Mouse (Mus musculus): ENCODE measurements at regions not wholly inside any gene's neighbourhood (a gene's known extent, or its start where the extent isn't known, plus 50 kb on each side); places are given as distances from the start of the nearest gene placed in this dataset.

DNA sequence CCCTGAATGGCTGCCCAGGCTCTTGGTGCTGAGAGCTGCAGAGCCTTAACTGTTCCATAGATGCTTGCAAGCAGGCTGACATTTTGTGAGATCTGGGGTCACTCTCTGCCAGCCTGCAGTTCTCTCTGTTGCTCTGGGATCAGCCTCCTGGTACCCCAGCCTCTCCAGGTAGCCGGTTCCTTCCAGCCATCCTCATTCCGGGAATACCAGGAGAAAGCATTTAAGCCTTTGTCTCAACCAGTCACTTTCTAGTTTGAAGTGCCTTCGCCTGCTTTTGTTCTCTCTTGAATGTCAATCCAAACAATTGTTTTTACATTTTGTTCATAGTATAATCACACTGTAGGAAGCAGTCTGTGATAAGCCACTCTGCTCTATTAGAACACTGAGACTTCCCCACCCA lies 281.0 kb upstream of the Rtl1 start:
- peak; percentile 84 for DNase-seq (ENCODE audit: low read depth, low spot score)

- DNase-seq (ENCODE audit: low read depth, low spot score): peak; percentile 64
Measured at GRCm38 (mm10) chr12:109891206-109891605, 291.1 kb upstream of the Rtl1 start.

GRCm38 (mm10) chr12:109892834-109893233 lies 292.7 kb upstream of the Rtl1 start:
- no peak for DNase-seq (ENCODE audit: low read depth, low spot score)

GRCm38 (mm10) chr12:109893657-109894056 lies 293.5 kb upstream of the Rtl1 start:
- DNase-seq (ENCODE audit: low read depth, low spot score): no peak

DNA sequence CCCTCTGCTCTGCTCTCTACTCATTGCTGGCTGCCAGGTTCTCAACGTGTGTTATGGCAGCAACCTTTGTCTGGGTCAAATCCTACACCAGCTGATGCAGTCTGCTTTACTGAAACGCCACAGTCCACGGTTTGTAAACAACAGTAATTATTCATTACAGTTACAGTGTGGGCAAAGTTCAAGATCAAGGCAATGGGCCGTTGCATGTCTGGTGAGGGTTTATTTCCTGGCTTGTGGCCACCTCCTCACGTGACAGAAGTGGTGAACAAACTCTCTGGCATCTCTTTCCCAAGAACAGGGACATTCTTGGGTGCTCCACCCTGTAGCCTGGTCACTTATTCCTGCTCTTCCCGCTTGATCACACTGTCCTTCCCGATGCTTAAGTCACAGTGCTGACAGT lies 295.3 kb upstream of the Rtl1 start:
- DNase-seq (ENCODE audit: low read depth, low spot score): no peak

DNA sequence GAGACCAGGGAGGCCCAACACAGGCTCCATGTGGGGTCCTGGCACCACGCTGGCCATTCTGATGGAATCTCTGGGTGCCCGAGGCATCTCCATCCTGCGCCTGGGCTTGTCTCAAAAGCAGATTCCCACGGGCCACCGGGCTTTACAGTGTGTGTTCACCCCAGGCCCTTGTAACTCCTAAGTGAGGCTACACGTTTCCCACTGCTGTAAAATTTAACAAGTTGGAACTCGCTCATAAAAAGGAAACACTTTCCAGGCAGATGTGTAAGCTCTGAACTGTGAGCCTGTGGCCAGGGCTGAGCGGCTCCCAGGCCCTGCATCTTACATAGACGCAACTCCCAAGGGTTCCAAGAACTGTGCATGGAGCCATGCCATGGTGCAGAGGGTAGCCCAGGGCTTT lies 296.3 kb upstream of the Rtl1 start:
- no peak for DNase-seq (ENCODE audit: low read depth, low spot score)

- no peak for DNase-seq (ENCODE audit: low read depth, low spot score)
Measured at GRCm38 (mm10) chr12:109896906-109897305, 296.8 kb upstream of the Rtl1 start.

- DNase-seq (ENCODE audit: low read depth, low spot score): no peak
Measured at GRCm38 (mm10) chr12:109897861-109898385, 297.8 kb upstream of the Rtl1 start.

GRCm38 (mm10) chr12:109899420-109899819 lies 299.3 kb upstream of the Rtl1 start:
- no peak for DNase-seq (ENCODE audit: low read depth, low spot score)

DNA sequence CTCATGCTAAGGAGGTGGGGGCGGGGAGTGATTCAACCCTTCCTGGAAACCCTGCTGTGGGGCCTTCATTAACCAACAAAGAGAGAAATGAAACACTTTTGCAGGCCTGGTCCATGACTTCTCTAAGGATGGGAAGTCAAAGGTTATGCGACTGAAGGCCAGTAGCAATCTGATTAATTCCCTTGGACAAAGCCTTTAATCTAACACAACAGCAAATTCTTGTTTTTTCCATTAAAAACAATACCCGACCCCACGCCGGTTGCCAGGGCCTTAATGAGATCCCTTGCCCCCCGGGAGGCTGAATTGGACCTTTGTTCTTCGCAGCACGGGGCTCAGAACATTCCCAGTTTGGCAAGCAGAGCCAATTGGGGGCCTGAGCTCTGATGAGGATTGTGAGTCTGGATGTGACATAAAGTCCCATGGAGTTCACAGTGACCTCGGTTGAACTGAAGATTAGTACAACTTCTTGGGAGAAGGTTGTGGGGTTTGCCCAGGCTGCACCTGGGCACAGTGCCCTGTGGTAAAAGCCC lies 310.9 kb upstream of the Rtl1 start:
- DNase-seq (ENCODE audit: low read depth, low spot score): no peak

GRCm38 (mm10) chr12:109911506-109911905 lies 311.4 kb upstream of the Rtl1 start:
- DNase-seq (ENCODE audit: low read depth, low spot score): peak; percentile 33

DNA sequence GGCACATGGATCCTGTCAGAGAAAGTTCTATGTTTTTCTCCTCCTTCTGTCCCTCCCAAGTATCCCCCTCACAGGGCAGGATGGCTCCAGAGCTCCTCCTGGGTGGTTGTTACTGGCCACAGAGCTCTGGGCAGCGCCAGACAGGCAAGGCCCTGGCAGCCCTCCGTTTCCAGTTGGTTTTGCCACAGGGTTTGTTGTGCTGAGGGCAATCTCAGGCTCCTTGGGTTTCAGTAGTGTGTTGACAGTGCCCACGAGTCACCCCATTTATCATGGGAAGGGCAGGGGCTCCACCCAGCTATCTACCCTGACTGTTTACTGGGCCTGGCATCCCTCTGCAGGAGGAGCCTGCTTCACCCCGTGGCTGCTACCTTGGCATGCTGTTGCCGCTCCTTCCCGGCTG lies 317.6 kb upstream of the Rtl1 start:
- DNase-seq (ENCODE audit: low read depth, low spot score): no peak

GRCm38 (mm10) chr12:109918901-109919300 lies 318.8 kb upstream of the Rtl1 start:
- no peak for DNase-seq (ENCODE audit: low read depth, low spot score)

DNA sequence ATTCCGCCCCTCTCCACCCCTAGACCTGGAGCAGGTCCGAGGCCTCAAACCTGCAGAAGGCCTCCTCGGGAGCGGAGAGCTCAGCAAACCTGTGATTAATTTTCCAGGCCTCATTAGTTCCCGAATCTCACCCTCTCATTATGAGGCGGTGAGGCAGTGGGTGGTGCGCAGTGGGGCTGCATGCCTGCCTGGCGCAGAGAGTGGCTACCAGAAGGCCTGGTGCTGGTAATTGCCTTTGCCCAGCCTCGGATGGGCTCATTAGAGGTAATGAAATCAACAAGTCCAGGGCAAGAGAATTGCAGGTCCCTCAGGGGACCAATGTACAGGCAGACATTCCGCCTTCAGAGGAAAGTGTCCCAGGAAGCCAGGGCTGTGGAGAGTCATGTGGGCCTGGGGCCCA lies 322.0 kb upstream of the Rtl1 start:
- DNase-seq (ENCODE audit: low read depth, low spot score): no peak

GRCm38 (mm10) chr12:109925866-109926265 lies 325.7 kb upstream of the Rtl1 start:
- DNase-seq (ENCODE audit: low read depth, low spot score): no peak

GRCm38 (mm10) chr12:109926643-109927042 lies 326.5 kb upstream of the Rtl1 start:
- DNase-seq (ENCODE audit: low read depth, low spot score): peak; percentile 64

DNA sequence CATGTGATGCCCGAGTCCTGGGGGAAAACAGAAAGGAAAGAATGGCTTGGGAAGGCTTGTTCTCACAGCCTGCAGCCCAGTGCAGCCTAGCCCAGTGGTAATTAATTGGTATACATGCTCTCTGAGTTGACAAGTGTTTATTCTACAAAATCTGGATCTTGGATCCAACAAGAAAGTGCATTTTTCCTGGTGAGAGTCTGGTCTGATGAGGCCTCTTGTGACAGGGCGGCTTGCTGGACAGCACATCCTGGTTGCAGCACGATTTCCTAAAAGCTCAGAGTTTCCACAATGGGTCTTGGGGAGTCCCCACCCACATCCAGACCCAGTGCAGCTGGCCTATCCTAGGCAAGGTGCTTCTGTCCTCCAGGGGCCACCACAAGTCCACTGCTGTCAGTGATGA lies 332.7 kb upstream of the Dio3 start:
- no peak for DNase-seq (ENCODE audit: low read depth, low spot score)

GRCm38 (mm10) chr12:109946936-109947335 lies 331.9 kb upstream of the Dio3 start:
- peak; percentile 89 for DNase-seq (ENCODE audit: low read depth, low spot score)

DNA sequence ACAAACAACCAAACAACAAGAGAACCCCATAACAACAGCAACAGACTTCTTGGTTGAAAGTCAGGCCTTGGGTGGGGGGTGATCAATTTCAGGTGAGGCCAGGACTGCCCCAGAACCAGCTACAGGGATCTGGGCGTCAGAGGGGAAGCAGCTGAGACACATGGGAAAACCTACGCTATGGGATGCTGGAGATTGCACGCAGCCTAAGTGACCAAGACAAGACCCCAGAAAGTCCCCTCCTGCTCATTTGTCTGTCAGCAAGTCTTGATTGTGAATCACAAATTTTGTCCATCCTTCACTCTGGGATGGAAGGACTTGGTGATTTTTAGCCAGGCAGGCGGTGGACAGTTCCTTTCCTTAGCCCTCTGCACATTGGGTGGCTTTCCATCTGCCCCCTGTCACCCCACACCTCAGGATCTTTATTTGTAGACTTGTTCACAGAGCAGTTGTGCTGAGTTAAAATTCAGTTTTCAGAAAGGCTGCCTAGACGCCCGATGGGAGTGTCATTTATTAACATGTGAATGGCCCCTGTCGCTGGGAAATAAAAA lies 330.9 kb upstream of the Dio3 start:
- DNase-seq (ENCODE audit: low read depth, low spot score): no peak

- DNase-seq (ENCODE audit: low read depth, low spot score): peak; percentile 99
Measured at GRCm38 (mm10) chr12:109948434-109948984, 330.4 kb upstream of the Dio3 start.

DNA sequence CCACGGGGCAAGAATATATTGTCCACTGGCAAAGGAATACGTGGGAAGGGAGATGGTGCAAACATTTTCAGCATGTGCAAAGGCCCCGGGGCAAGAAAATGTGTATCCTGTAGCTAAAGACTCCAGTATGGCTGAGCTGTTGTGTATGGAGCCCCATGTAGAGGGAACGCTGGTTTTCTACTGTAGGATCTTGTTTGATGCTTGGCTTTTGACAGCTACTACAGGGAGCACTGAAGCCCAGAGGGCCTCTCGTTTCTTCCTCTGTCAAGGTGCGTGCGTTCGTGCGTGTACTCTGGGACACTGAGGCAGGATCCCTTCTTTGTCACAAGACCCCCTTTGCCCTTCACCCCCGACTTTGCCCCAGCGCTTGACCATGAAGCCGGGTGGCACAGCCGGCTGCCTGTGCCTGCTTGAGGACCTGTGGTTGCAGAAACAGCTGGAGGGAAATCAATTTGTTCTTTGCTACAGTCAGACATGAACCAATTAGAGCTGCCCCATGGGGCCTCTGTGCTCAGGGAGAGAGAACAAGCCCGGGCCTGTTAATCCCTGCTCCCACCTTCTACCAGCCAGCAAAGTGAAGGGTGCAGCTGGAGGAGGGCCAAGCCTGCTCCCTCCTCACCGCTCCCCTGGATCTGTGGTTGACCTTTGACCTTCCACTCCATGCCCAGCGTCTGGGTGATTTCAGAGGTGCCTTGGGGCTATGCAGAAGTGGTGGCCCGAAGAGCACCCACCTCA lies 329.5 kb upstream of the Dio3 start:
- peak; percentile 77 for DNase-seq (ENCODE audit: low read depth, low spot score)

- DNase-seq (ENCODE audit: low read depth, low spot score): peak; percentile 84
Measured at GRCm38 (mm10) chr12:109950632-109951031, 328.2 kb upstream of the Dio3 start.

DNA sequence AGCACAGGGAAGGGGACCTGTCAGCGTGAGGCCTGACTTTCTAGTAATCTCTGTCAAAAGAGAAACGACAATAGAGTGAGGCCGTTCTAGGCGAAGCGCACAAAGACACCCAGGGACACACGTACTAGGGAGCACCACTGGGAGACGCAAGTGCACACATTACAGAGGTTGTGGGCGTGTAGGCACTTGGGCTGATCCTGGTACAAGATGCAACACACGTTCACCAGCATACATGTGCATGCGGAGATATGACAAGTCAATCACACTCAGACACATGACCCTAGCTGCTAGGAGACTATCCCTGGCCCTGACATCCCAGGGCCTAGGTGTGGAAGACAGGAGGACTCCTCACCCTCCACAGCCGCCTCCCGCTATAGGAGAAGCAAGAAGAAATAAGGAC lies 327.4 kb upstream of the Dio3 start:
- DNase-seq (ENCODE audit: low read depth, low spot score): peak; percentile 39
